Mouse (Mus musculus) liver, postnatal 0 days (tissue): ENCODE measurements around the gene 1700030K09Rik. TPM values are rescaled to one million over a fixed set of nuclear protein-coding genes. Genes with fewer than 3 reads are reported as not detected.

Experiments used
- ATAC-seq: fragments of 200-750 bp; cut with Nextera tagmentation; 2 replicates; pipeline ENCODE4 v1.8.0; 2017; ENCODE audit warnings: mild to moderate bottlenecking, moderate library complexity
- DNase-seq: peaks from one replicate; pipeline ENCODE4 v3.0.0-alpha.2; 2016
- H3K27ac ChIP-seq: fragments of 300-500 bp; sonication (generic); 2 replicates; pipeline ENCODE4 v1.5.1; 2014; ENCODE audit warnings: antibody characterized with exemption, moderate library complexity, mild to moderate bottlenecking, low read depth
- H3K27me3 ChIP-seq: fragments of 300-500 bp; sonication (generic); 2 replicates; pipeline ENCODE4 v1.6.1; 2014; ENCODE audit warnings: low read length, control low read depth, mixed read lengths; ENCODE audit not compliant: insufficient read depth
- H3K36me3 ChIP-seq: fragments of 300-500 bp; sonication (generic); replicated peaks from 2 replicates; pipeline ENCODE4 v1.6.1; 2014; ENCODE audit warnings: mild to moderate bottlenecking, control low read depth, low read length, moderate library complexity, mixed read lengths; ENCODE audit not compliant: insufficient read depth
- H3K4me1 ChIP-seq: fragments of 300-500 bp; sonication (generic); 2 replicates; pipeline ENCODE4 v1.6.1; 2014; ENCODE audit warnings: antibody characterized with exemption, mild to moderate bottlenecking, control low read depth; ENCODE audit not compliant: insufficient read depth
- H3K4me2 ChIP-seq: fragments of 300-500 bp; sonication (generic); 2 replicates; pipeline ENCODE4 v1.6.1; 2014; ENCODE audit warnings: low read depth, mild to moderate bottlenecking, low read length, moderate library complexity, mixed read lengths
- H3K4me3 ChIP-seq: fragments of 300-500 bp; sonication (generic); 2 replicates; pipeline ENCODE4 v1.5.1; 2014; ENCODE audit warnings: low read depth, low read length
- H3K9ac ChIP-seq: fragments of 300-500 bp; sonication (generic); replicated peaks from 2 replicates; pipeline ENCODE4 v1.6.1; 2014; ENCODE audit warnings: mild to moderate bottlenecking, moderate library complexity
- H3K9me3 ChIP-seq: fragments of 300-500 bp; sonication (generic); 2 replicates; pipeline ENCODE4 v1.6.1; 2016; ENCODE audit warnings: mild to moderate bottlenecking, control low read depth, low read length, mixed read lengths
- CTCF ChIP-seq: sonication (generic); IDR thresholded peaks from 2 replicates; pipeline ENCODE4 v1.5.1; 2016; ENCODE audit warnings: antibody characterized with exemption, low read depth
- EP300 ChIP-seq: IDR thresholded peaks from 2 replicates; pipeline ENCODE4 v1.6.1; 2016; ENCODE audit warnings: antibody characterized with exemption, low read depth, mild to moderate bottlenecking
- WGBS: fragments of 180-500 bp; shearing (Covaris S2); extraction: QIAGEN DNeasy Blood & Tissue Kit; methylation state at CpG from one replicate; pipeline ENCODE4 v1.1.7; 2014; ENCODE audit not compliant: insufficient replicate concordance; 5-methylcytosine and 5-hydroxymethylcytosine counted together
- polyA plus RNA-seq: library from polyadenylated mRNA; unstranded; fragments of >200 nt; fragmentation: Nextera tagmentation; extraction: Ambion mirVana; gene quantifications from 2 replicates; pipeline ENCODE4 v1.2.1, GENCODE M21; 2015

1700030K09Rik gene
- polyA plus RNA-seq, 1 experiment from 2014 or later, result 2.2 TPM

DNA sequence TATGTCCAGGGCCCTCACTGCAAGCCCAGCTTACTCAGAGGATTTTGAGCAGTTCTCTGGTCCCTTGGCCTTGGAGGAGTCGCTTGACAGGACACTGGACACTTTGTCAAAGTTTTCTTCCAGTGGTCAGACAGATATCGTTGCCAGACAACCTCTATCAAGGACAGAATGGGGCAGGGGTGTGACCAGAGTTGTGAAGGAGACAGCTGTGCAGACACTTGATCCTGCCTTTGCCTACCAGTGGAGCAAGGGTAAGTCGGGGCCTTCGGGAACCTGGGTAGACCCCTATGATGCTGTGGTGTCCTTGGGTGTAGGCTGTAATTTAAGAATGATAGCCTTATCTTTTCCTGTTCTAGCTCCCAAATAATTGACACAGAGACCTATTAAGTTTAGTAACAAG lies 11.6 kb downstream of the 1700030K09Rik start:
- 91% methylated on average over 4 of the region's 4 CpGs for WGBS
- ATAC-seq, result no peak
- no peak overlapping the region for H3K9ac ChIP-seq
- no peak overlapping the region for H3K4me2 ChIP-seq
- H3K9me3 ChIP-seq, result peaks cover 6% of the 10 kb centered on the region; the same call in 1 of the 2 replicates
- H3K4me1 ChIP-seq, result no peaks in the 10 kb centered on the region
- no peaks in the 10 kb centered on the region for H3K27me3 ChIP-seq
- H3K4me3 ChIP-seq, result no peak overlapping the region
- H3K27ac ChIP-seq, result no peak overlapping the region
- H3K36me3 ChIP-seq, result peaks cover 31% of the 10 kb centered on the region
- no peak for DNase-seq
- TF ChIP-seq CTCF (no peak), EP300 (no peak)

DNA sequence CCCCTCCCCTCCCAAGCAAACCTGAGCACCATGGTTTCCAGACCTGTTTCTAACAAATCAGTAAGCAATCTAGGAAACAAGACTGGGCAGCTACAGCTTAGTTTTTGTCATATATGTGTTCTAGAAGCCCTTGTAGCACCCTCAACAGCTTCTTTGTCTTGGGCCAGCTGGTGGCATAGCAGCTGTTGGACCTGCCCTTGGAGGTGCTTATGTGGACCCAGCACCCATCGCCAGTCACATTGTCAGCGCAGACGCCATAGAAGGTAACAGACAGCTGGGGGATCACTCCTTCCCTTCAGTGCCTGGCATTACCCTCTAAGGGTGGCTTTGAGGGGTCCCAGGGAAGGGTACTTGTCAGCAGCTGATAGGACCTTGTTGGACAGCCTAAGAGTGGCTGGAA lies 14.1 kb downstream of the 1700030K09Rik start:
- no peaks in the 10 kb centered on the region for H3K27me3 ChIP-seq
- 92% methylated on average over 3 of the region's 3 CpGs for WGBS
- DNase-seq, result no peak
- H3K4me2 ChIP-seq, result no peak overlapping the region
- TF ChIP-seq EP300 (no peak), CTCF (no peak)
- no peak overlapping the region for H3K4me3 ChIP-seq
- H3K9me3 ChIP-seq, result peaks cover 6% of the 10 kb centered on the region; the same call in 1 of the 2 replicates
- H3K27ac ChIP-seq, result no peak overlapping the region
- no peaks in the 10 kb centered on the region for H3K4me1 ChIP-seq
- H3K9ac ChIP-seq, result no peak overlapping the region
- H3K36me3 ChIP-seq, result peaks cover 52% of the 10 kb centered on the region
- ATAC-seq, result no peak

DNA sequence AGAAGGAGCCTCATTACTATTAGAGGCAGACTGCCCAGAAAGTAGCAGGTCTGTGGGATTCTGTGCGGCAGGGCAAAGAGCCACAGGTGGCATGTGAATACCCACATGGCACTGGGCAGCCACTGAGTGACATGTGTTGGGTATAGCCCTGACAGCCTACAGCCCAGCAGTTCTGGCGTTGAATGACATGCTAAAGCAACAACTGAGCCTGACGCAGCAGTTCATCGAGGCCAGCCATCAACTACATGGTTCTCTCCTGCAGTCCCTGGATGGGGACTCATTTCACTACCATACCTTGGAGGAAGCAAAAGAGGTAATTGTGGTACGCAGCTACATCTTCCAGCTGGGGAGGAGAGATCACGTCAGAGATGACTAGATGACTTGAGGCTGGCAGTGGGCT lies 14.8 kb downstream of the 1700030K09Rik start:
- Histone ChIP-seq H3K9ac (no peak overlapping the region), H3K36me3 (peaks cover 56% of the 10 kb centered on the region), H3K4me1 (no peaks in the 10 kb centered on the region), H3K9me3 (peaks cover 5% of the 10 kb centered on the region; the same call in 1 of the 2 replicates), H3K27me3 (no peaks in the 10 kb centered on the region), H3K27ac (no peak overlapping the region), H3K4me3 (no peak overlapping the region), H3K4me2 (no peak overlapping the region)
- TF ChIP-seq CTCF, result no peak
- no peak for TF ChIP-seq EP300
- ATAC-seq, result no peak
- DNase-seq, result no peak
- WGBS, result 83% methylated on average over 6 of the region's 6 CpGs

DNA sequence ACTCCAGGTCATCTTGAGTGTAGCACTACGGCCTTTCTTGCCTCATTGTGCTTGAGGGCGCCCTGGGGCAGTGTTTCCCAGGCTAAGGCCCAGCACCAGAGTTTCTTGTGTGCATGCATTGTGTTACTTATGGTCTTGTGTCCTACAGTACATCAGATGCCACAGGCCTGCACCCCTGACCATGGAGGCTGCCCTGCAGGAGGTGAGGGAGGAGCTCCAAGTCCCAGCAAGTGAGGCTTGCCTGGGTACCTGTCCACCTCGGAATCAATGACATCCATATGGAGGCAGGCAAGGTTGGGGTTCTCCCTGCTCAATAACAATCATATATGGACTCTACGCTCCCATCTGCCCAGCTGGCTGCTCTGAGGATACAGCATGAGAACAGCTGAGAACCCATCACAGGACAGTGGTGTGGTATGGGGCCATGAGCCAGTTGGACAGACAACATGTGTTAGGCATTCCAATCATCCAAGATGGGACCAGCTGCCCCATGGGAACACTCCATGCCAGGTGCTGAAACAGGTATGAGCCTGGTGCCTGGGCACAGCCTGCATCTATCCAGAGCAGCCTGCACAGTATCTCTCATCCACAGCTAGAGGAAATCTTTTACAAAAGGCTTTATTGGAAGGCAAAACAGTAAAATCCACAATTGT lies 16.3 kb downstream of the 1700030K09Rik start:
- ATAC-seq (no peak), DNase-seq (no peak)
- no peaks in the 10 kb centered on the region for H3K4me1 ChIP-seq
- H3K9ac ChIP-seq, result no peak overlapping the region
- TF ChIP-seq CTCF (no peak), EP300 (no peak)
- H3K9me3 ChIP-seq, result no peaks in the 10 kb centered on the region
- H3K36me3 ChIP-seq, result peaks cover 60% of the 10 kb centered on the region
- H3K27ac ChIP-seq, result no peak overlapping the region
- no peaks in the 10 kb centered on the region for H3K27me3 ChIP-seq
- no peak overlapping the region for H3K4me2 ChIP-seq
- 82% methylated on average over 4 of the region's 4 CpGs for WGBS
- no peak overlapping the region for H3K4me3 ChIP-seq

DNA sequence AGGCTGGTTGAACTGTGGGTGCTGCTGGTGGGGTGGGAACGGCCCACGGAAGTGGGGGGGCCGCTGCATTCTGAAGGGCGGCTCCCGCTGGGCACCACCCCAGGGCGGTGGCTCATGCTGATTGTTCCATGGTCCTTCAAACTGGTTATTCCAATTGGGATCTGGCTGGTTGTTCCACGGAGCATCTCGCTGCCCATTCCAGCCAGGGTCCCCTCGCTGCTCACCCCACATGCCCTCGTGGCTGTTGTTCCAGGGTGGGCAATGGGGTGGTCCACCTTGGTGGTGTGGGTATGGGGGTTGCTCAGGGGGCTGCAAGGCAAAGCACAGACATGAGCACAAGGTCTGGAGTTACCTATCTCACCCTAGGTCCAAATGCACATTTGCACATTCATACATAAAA lies 20.5 kb downstream of the 1700030K09Rik start:
- H3K4me1 ChIP-seq, result no peaks in the 10 kb centered on the region; the same call in 1 of the 2 replicates
- H3K9me3 ChIP-seq, result no peaks in the 10 kb centered on the region
- no peak overlapping the region for H3K4me2 ChIP-seq
- no peak for TF ChIP-seq EP300
- TF ChIP-seq CTCF, result no peak
- no peaks in the 10 kb centered on the region for H3K27me3 ChIP-seq
- H3K27ac ChIP-seq, result no peak overlapping the region
- ATAC-seq (no peak), DNase-seq (no peak)
- H3K9ac ChIP-seq, result no peak overlapping the region
- no peak overlapping the region for H3K4me3 ChIP-seq
- 93% methylated on average over 10 of the region's 10 CpGs for WGBS
- peaks cover 97% of the 10 kb centered on the region for H3K36me3 ChIP-seq

DNA sequence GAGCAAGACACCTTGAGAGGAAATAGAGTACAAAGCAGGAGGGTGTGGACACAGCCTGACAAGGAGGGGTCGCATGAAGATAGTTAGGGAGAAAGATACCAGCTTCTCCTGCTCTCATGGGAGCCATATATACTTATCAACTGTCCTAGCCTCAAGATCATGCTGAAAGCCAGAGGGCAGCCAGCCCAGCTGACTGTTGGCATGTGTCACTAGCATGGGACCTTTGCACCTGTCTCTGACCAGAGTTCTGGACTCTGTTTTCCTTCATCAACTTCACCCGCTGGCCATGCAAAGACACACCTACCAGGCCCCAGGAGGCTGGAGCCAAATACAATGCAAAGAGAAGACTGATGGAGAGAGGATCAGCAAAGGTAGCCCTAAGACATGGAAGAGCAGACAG lies 25.6 kb downstream of the 1700030K09Rik start:
- Histone ChIP-seq H3K4me2 (no peak overlapping the region), H3K9me3 (no peaks in the 10 kb centered on the region), H3K4me3 (no peak overlapping the region), H3K36me3 (peaks cover 82% of the 10 kb centered on the region), H3K9ac (no peak overlapping the region; the same call in 1 of the 2 replicates), H3K4me1 (peaks cover 14% of the 10 kb centered on the region), H3K27me3 (no peaks in the 10 kb centered on the region), H3K27ac (peak overlapping the region; percentile 34; the same call in 1 of the 2 replicates)
- 74% methylated on average over 2 of the region's 2 CpGs for WGBS
- ATAC-seq, result peak; percentile 62
- no peak for TF ChIP-seq EP300
- TF ChIP-seq CTCF, result no peak
- no peak for DNase-seq
